Mouse (Mus musculus) hindbrain, postnatal 0 days (tissue): ENCODE data around the gene Dhps. TPM values are rescaled to one million over a fixed set of nuclear protein-coding genes. Genes with fewer than 3 reads are reported as not detected.

ENCODE experiments used
- ATAC-seq: fragments of 200-750 bp; cut with Nextera tagmentation; 2 replicates; pipeline ENCODE4 v1.8.0; 2017; ENCODE audit warnings: mild to moderate bottlenecking, moderate TSS enrichment, moderate library complexity
- DNase-seq: peaks from one replicate; pipeline ENCODE4 v3.0.0-alpha.2; 2015; ENCODE audit warnings: low spot score
- H3K27ac ChIP-seq: fragments of 300-500 bp; sonication (generic); 2 replicates; pipeline ENCODE4 v1.5.1; 2014; ENCODE audit warnings: mild to moderate bottlenecking
- H3K27me3 ChIP-seq: fragments of 300-500 bp; sonication (generic); 2 replicates; pipeline ENCODE4 v1.6.1; 2014; ENCODE audit warnings: low read length, mixed read lengths; ENCODE audit not compliant: insufficient read depth
- H3K36me3 ChIP-seq: fragments of 300-500 bp; sonication (generic); 2 replicates; pipeline ENCODE4 v1.6.1; 2014; ENCODE audit warnings: low read length, mixed read lengths; ENCODE audit not compliant: insufficient read depth
- H3K4me1 ChIP-seq: fragments of 300-500 bp; sonication (generic); 2 replicates; pipeline ENCODE4 v1.6.1; 2014; ENCODE audit warnings: antibody characterized with exemption, low read length, mixed read lengths; ENCODE audit not compliant: insufficient read depth
- H3K4me2 ChIP-seq: fragments of 300-500 bp; sonication (generic); 2 replicates; pipeline ENCODE4 v1.6.1; 2014; ENCODE audit warnings: low read depth, mild to moderate bottlenecking, low read length, moderate library complexity, mixed read lengths
- H3K4me3 ChIP-seq: fragments of 300-500 bp; sonication (generic); 2 replicates; pipeline ENCODE4 v1.5.1; 2014; ENCODE audit warnings: low read length
- H3K9ac ChIP-seq: fragments of 300-500 bp; sonication (generic); replicated peaks from 2 replicates; pipeline ENCODE4 v1.6.1; 2014; ENCODE audit warnings: mild to moderate bottlenecking, low read length, moderate library complexity, mixed read lengths
- H3K9me3 ChIP-seq: fragments of 300-500 bp; sonication (generic); 2 replicates; pipeline ENCODE4 v1.6.1; 2016; ENCODE audit warnings: low read length, mixed read lengths
- CTCF ChIP-seq: IDR thresholded peaks from 2 replicates; pipeline ENCODE4 v1.5.1; 2016; ENCODE audit warnings: antibody characterized with exemption, control low read depth, low read depth
- WGBS: fragments of 180-500 bp; shearing (Covaris S2); extraction: QIAGEN DNeasy Blood & Tissue Kit; methylation state at CpG from one replicate; pipeline ENCODE4 v1.1.7; 2014; 5-methylcytosine and 5-hydroxymethylcytosine counted together
- polyA plus RNA-seq: library from polyadenylated mRNA; unstranded; fragments of >200 nt; fragmentation: Nextera tagmentation; extraction: Ambion mirVana; gene quantifications from 2 replicates; pipeline ENCODE4 v1.2.1, GENCODE M21; 2015
- total RNA-seq: library from RNA; depleted of rRNA; stranded (reverse); fragments of >200 nt; gene quantifications from 2 replicates; pipeline ENCODE4 v1.2.3, GENCODE M21; 2014; rRNA removed

The Dhps gene
- total RNA-seq (77.5 and 103 TPM in 2 replicates), polyA plus RNA-seq (118 and 123 TPM in 2 replicates)

- peak within 1 kb of the TSS; percentile 85 for H3K4me2 ChIP-seq
- peak within 1 kb of the TSS; percentile 88 for H3K9ac ChIP-seq
- DNase-seq (peak; percentile 96), ATAC-seq (peak; percentile 92)
- WGBS, result under 1% methylated on average over 65 of the region's 68 CpGs
- no peaks in the 10 kb centered on the region for H3K27me3 ChIP-seq
- peak within 1 kb of the TSS; percentile 91 for H3K4me3 ChIP-seq
- peak; percentile 21; the same call in 1 of the 2 replicates for TF ChIP-seq CTCF
- H3K4me1 ChIP-seq, result 0 out of 2 replicates have a peak, but pooled peaks cover 6% of the 10 kb centered on the region
- peak within 1 kb of the TSS; percentile 94 for H3K27ac ChIP-seq
- H3K36me3 ChIP-seq, result peaks cover 34% of the 10 kb centered on the region
- no peaks in the 10 kb centered on the region for H3K9me3 ChIP-seq
Observed at GRCm38 (mm10) chr8:85071514-85072281, at the start of gene Dhps. Dhps (plus strand) TSS chr8:85071757.

GRCm38 (mm10) chr8:85023846-85024245, 47.7 kb upstream of the Dhps start:
- no peak overlapping the region for H3K4me3 ChIP-seq

GRCm38 (mm10) chr8:85025098-85025932, 46.2 kb upstream of the Dhps start, which contains the start of gene Asna1:
Asna1 (minus strand) TSS chr8:85025281.
- peak within 1 kb of the TSS; percentile 95; the same call in 1 of the 2 replicates for H3K27ac ChIP-seq
- H3K4me1 ChIP-seq, result peaks cover 32% of the 10 kb centered on the region
- H3K4me3 ChIP-seq, result peak within 1 kb of the TSS; percentile 75
- peaks cover 8% of the 10 kb centered on the region for H3K36me3 ChIP-seq
- ATAC-seq (peak; percentile 92), DNase-seq (peak; percentile 93)
- H3K27me3 ChIP-seq, result no peaks in the 10 kb centered on the region
- no peaks in the 10 kb centered on the region for H3K9me3 ChIP-seq
- 4% methylated on average over 30 of the region's 30 CpGs for WGBS
- H3K9ac ChIP-seq, result peak within 1 kb of the TSS; percentile 68
- H3K4me2 ChIP-seq, result peak within 1 kb of the TSS; percentile 91
- 0 out of 2 replicates have a peak, but pooled peaks have one; percentile 7 for TF ChIP-seq CTCF

More at GRCm38 (mm10) chr8:85023846-85024245, 47.7 kb upstream of the Dhps start:
- Histone ChIP-seq H3K4me1 (peaks cover 28% of the 10 kb centered on the region), H3K27ac (no peak overlapping the region), H3K9me3 (no peaks in the 10 kb centered on the region), H3K36me3 (peaks cover 11% of the 10 kb centered on the region), H3K4me2 (0 out of 2 replicates have a peak overlapping the region, but pooled peaks have one; percentile 91), H3K27me3 (no peaks in the 10 kb centered on the region), H3K9ac (no peak overlapping the region)
- no peak for DNase-seq
- TF ChIP-seq CTCF, result no peak
- no peak for ATAC-seq
- WGBS, result 95% methylated on average over 3 of the region's 3 CpGs

GRCm38 (mm10) chr8:85026670-85027515, 44.7 kb upstream of the Dhps start, which contains the start of gene Trir:
Trir (plus strand) TSS chr8:85026823.
- Histone ChIP-seq H3K4me3 (peak within 1 kb of the TSS; percentile 95), H3K9me3 (no peaks in the 10 kb centered on the region), H3K27me3 (no peaks in the 10 kb centered on the region), H3K9ac (peak within 1 kb of the TSS; percentile 99), H3K4me1 (peaks cover 32% of the 10 kb centered on the region), H3K4me2 (peak within 1 kb of the TSS; percentile 91), H3K27ac (peak within 1 kb of the TSS; percentile 95), H3K36me3 (peaks cover 19% of the 10 kb centered on the region)
- peak; percentile 98 for DNase-seq
- under 1% methylated on average over 73 of the region's 75 CpGs for WGBS
- TF ChIP-seq CTCF, result no peak
- peak; percentile 85 for ATAC-seq

- no peak for DNase-seq
- ATAC-seq, result no peak
- Histone ChIP-seq H3K4me2 (peak overlapping the region; percentile 91), H3K9ac (peak overlapping the region; percentile 99), H3K36me3 (peaks cover 24% of the 10 kb centered on the region), H3K9me3 (no peaks in the 10 kb centered on the region), H3K27me3 (no peaks in the 10 kb centered on the region), H3K4me3 (peak overlapping the region; percentile 95), H3K27ac (peak overlapping the region; percentile 95), H3K4me1 (peaks cover 32% of the 10 kb centered on the region)
- TF ChIP-seq CTCF, result no peak
- WGBS, result 1% methylated on average over 13 of the region's 13 CpGs
Observed at GRCm38 (mm10) chr8:85027516-85027855, 44.1 kb upstream of the Dhps start.

GRCm38 (mm10) chr8:85027922-85028321, 43.6 kb upstream of the Dhps start:
- peak overlapping the region; percentile 91 for H3K4me2 ChIP-seq
- no peaks in the 10 kb centered on the region for H3K9me3 ChIP-seq
- whole genome bisulfite sequencing, result 13% methylated on average over 2 of the region's 2 CpGs
- H3K36me3 ChIP-seq, result peaks cover 29% of the 10 kb centered on the region
- H3K9ac ChIP-seq, result peak overlapping the region; percentile 99; the same call in 1 of the 2 replicates
- peak overlapping the region; percentile 95 for H3K4me3 ChIP-seq
- DNase-seq (peak; percentile 39), ATAC-seq (no peak)
- no peak overlapping the region for H3K27ac ChIP-seq
- peak; percentile 49 for TF ChIP-seq CTCF
- H3K4me1 ChIP-seq, result peaks cover 32% of the 10 kb centered on the region
- H3K27me3 ChIP-seq, result no peaks in the 10 kb centered on the region
